Mouse (Mus musculus) stomach, embryonic 16.5 days (tissue): ENCODE data around the gene Sptlc2. TPM values are rescaled to one million over a fixed set of nuclear protein-coding genes. Genes with fewer than 3 reads are reported as not detected.
"Not testable (repeated sequence)": the region's sequence is repeated elsewhere in the genome, so short reads cannot be mapped to it uniquely, and the experiment has no call there.

Experiments used
- ATAC-seq: fragments of 200-750 bp; cut with Nextera tagmentation; 2 replicates; pipeline ENCODE4 v1.8.0; 2017; ENCODE audit warnings: moderate number of reproducible peaks, moderate TSS enrichment; ENCODE audit not compliant: insufficient read depth, low FRiP score
- H3K27ac ChIP-seq: fragments of 300-500 bp; sonication (generic); 2 replicates; pipeline ENCODE4 v1.5.1; 2014; ENCODE audit warnings: low read length
- H3K27me3 ChIP-seq: fragments of 300-500 bp; sonication (generic); 2 replicates; pipeline ENCODE4 v1.6.1; 2014; ENCODE audit warnings: low read length, control low read depth, mixed read lengths; ENCODE audit not compliant: control insufficient read depth, insufficient read depth
- H3K36me3 ChIP-seq: fragments of 300-500 bp; sonication (generic); 2 replicates; pipeline ENCODE4 v1.6.1; 2014; ENCODE audit warnings: low read length; ENCODE audit not compliant: control insufficient read depth, insufficient read depth
- H3K4me1 ChIP-seq: fragments of 300-500 bp; sonication (generic); 2 replicates; pipeline ENCODE4 v1.6.1; 2014; ENCODE audit warnings: low read length, control low read depth, mixed read lengths; ENCODE audit not compliant: control insufficient read depth, insufficient read depth
- H3K4me2 ChIP-seq: fragments of 300-500 bp; sonication (generic); 2 replicates; pipeline ENCODE4 v1.6.1; 2014; ENCODE audit warnings: low read depth, low read length, mixed read lengths
- H3K4me3 ChIP-seq: fragments of 300-500 bp; sonication (generic); replicated peaks from 2 replicates; pipeline ENCODE4 v1.5.1; 2014; ENCODE audit warnings: mild to moderate bottlenecking, low read length
- H3K9ac ChIP-seq: fragments of 300-500 bp; sonication (generic); 2 replicates; pipeline ENCODE4 v1.6.1; 2014; ENCODE audit warnings: low read length
- H3K9me3 ChIP-seq: fragments of 300-500 bp; sonication (generic); replicated peaks from 2 replicates; pipeline ENCODE4 v1.6.1; 2016; ENCODE audit warnings: low read length, control low read depth; ENCODE audit not compliant: control insufficient read depth
- WGBS: fragments of 180-500 bp; shearing (Covaris S2); extraction: QIAGEN DNeasy Blood & Tissue Kit; methylation state at CpG from one replicate; pipeline ENCODE4 v1.1.7; 2014; 5-methylcytosine and 5-hydroxymethylcytosine counted together
- polyA plus RNA-seq: library from polyadenylated mRNA; unstranded; fragments of >200 nt; fragmentation: Nextera tagmentation; extraction: Ambion mirVana; gene quantifications from 2 replicates; pipeline ENCODE4 v1.2.1, GENCODE M21; 2015

Gene Sptlc2
- polyA plus RNA-seq, 1 experiment from 2014 or later: 101 TPM

GRCm38 (mm10) chr12:87283706-87284105 lies 104.4 kb downstream of the Sptlc2 start:
- no peaks in the 10 kb centered on the region for H3K9me3 ChIP-seq
- H3K9ac ChIP-seq: no peak overlapping the region
- H3K27ac ChIP-seq: no peak overlapping the region
- no peak overlapping the region for H3K4me3 ChIP-seq
- 73% methylated on average over 7 of the region's 7 CpGs for WGBS
- no peak for ATAC-seq
- no peaks in the 10 kb centered on the region for H3K4me1 ChIP-seq
- H3K4me2 ChIP-seq: no peak overlapping the region
- no peaks in the 10 kb centered on the region for H3K36me3 ChIP-seq
- no peaks in the 10 kb centered on the region for H3K27me3 ChIP-seq

GRCm38 (mm10) chr12:87282743-87283142 lies 105.4 kb downstream of the Sptlc2 start:
- Histone ChIP-seq H3K9me3 (no peaks in the 10 kb centered on the region), H3K27ac (no peak overlapping the region), H3K36me3 (no peaks in the 10 kb centered on the region), H3K9ac (no peak overlapping the region), H3K4me1 (peaks cover 5% of the 10 kb centered on the region; the same call in 1 of the 2 replicates), H3K4me3 (no peak overlapping the region), H3K4me2 (no peak overlapping the region), H3K27me3 (no peaks in the 10 kb centered on the region)
- WGBS: 94% methylated on average over 4 of the region's 4 CpGs
- ATAC-seq: no peak

- Histone ChIP-seq H3K4me3 (no peak overlapping the region), H3K27me3 (no peaks in the 10 kb centered on the region), H3K4me1 (peaks cover 5% of the 10 kb centered on the region; the same call in 1 of the 2 replicates), H3K4me2 (no peak overlapping the region), H3K36me3 (no peaks in the 10 kb centered on the region), H3K9ac (no peak overlapping the region), H3K27ac (no peak overlapping the region), H3K9me3 (no peaks in the 10 kb centered on the region)
- no peak for ATAC-seq
- 77% methylated on average over 1 of the region's 1 CpGs for WGBS
Observed at GRCm38 (mm10) chr12:87281766-87282165, 106.4 kb downstream of the Sptlc2 start.

GRCm38 (mm10) chr12:87279879-87280278 lies 108.3 kb downstream of the Sptlc2 start:
- no peak for ATAC-seq
- Histone ChIP-seq H3K27me3 (no peaks in the 10 kb centered on the region), H3K9me3 (no peaks in the 10 kb centered on the region), H3K9ac (no peak overlapping the region), H3K4me1 (peaks cover 5% of the 10 kb centered on the region; the same call in 1 of the 2 replicates), H3K27ac (no peak overlapping the region), H3K36me3 (0 out of 2 replicates have a peak, but pooled peaks cover 6% of the 10 kb centered on the region), H3K4me2 (no peak overlapping the region), H3K4me3 (no peak overlapping the region)
- WGBS: 53% methylated on average over 14 of the region's 14 CpGs

GRCm38 (mm10) chr12:87279350-87279749 lies 108.8 kb downstream of the Sptlc2 start:
- peak; percentile 18; the same call in 1 of the 2 replicates for ATAC-seq
- Histone ChIP-seq H3K4me2 (no peak overlapping the region), H3K9me3 (no peaks in the 10 kb centered on the region), H3K4me1 (peaks cover 5% of the 10 kb centered on the region; the same call in 1 of the 2 replicates), H3K27me3 (no peaks in the 10 kb centered on the region), H3K36me3 (0 out of 2 replicates have a peak, but pooled peaks cover 8% of the 10 kb centered on the region), H3K4me3 (no peak overlapping the region), H3K27ac (no peak overlapping the region), H3K9ac (no peak overlapping the region)
- 60% methylated on average over 3 of the region's 3 CpGs for WGBS

- no peaks in the 10 kb centered on the region for H3K9me3 ChIP-seq
- 11% methylated on average over 6 of the region's 6 CpGs for WGBS
- no peak overlapping the region for H3K27ac ChIP-seq
Observed at GRCm38 (mm10) chr12:87278118-87278730, 109.9 kb downstream of the Sptlc2 start.

GRCm38 (mm10) chr12:87277251-87277650 lies 110.9 kb downstream of the Sptlc2 start:
- H3K9ac ChIP-seq, H3K4me1 ChIP-seq, H3K27ac ChIP-seq, H3K9me3 ChIP-seq, H3K4me2 ChIP-seq, H3K4me3 ChIP-seq, H3K27me3 ChIP-seq, ATAC-seq: not testable (repeated sequence)
- H3K36me3 ChIP-seq: peaks cover 19% of the 10 kb centered on the region; the same call in 1 of the 2 replicates
- WGBS: 81% methylated on average over 4 of the region's 4 CpGs

More at GRCm38 (mm10) chr12:87278118-87278730, 109.9 kb downstream of the Sptlc2 start:
- peaks cover 5% of the 10 kb centered on the region; the same call in 1 of the 2 replicates for H3K4me1 ChIP-seq
- H3K27me3 ChIP-seq: no peaks in the 10 kb centered on the region
- ATAC-seq: peak; percentile 34; the same call in 1 of the 2 replicates
- H3K4me3 ChIP-seq: no peak overlapping the region
- no peak overlapping the region for H3K9ac ChIP-seq
- peaks cover 11% of the 10 kb centered on the region; the same call in 1 of the 2 replicates for H3K36me3 ChIP-seq
- no peak overlapping the region for H3K4me2 ChIP-seq

- ATAC-seq: no peak
- H3K36me3 ChIP-seq: peaks cover 22% of the 10 kb centered on the region; the same call in 1 of the 2 replicates
Observed at GRCm38 (mm10) chr12:87274853-87275831, 113.0 kb downstream of the Sptlc2 start.

More at GRCm38 (mm10) chr12:87274853-87275831, 113.0 kb downstream of the Sptlc2 start:
- Histone ChIP-seq H3K4me1 (peaks cover 5% of the 10 kb centered on the region; the same call in 1 of the 2 replicates), H3K27me3 (no peaks in the 10 kb centered on the region), H3K27ac (peak overlapping the region; percentile 10; the same call in 1 of the 2 replicates), H3K4me2 (no peak overlapping the region), H3K4me3 (no peak overlapping the region), H3K9me3 (no peaks in the 10 kb centered on the region), H3K9ac (no peak overlapping the region)
- WGBS: 86% methylated on average over 9 of the region's 9 CpGs
